Mouse (Mus musculus) G1E-ER4 (cell line): ENCODE data around the gene Clint1. TPM values are rescaled to one million over a fixed set of nuclear protein-coding genes. Genes with fewer than 3 reads are reported as not detected.

Source experiments
- GATA1 ChIP-seq: IDR thresholded peaks from one replicate; pipeline ENCODE4 v1.8.0; 2012; ENCODE audit warnings: low read length, inconsistent platforms
- polyA plus RNA-seq: library from polyadenylated mRNA; stranded (reverse); fragments of >175 nt; gene quantifications from 2 replicates; pipeline ENCODE4 v1.2.3, GENCODE M21; 2012

Gene Clint1
- polyA plus RNA-seq, 1 experiment = 79.1 TPM

- no peak for TF ChIP-seq GATA1
These were observed 77.7 kb downstream of the Clint1 start for GRCm38 (mm10) chr11:45929541-45929940.

- TF ChIP-seq GATA1 = no peak
These were observed 80.9 kb downstream of the Clint1 start for GRCm38 (mm10) chr11:45932771-45933170.

- no peak for TF ChIP-seq GATA1
These were observed 85.6 kb downstream of the Clint1 start for GRCm38 (mm10) chr11:45937478-45937877.

- no peak for TF ChIP-seq GATA1
These were observed 87.1 kb downstream of the Clint1 start for GRCm38 (mm10) chr11:45938917-45939316.

GRCm38 (mm10) chr11:45942281-45942680, 90.4 kb downstream of the Clint1 start:
- TF ChIP-seq GATA1 = no peak

GRCm38 (mm10) chr11:45943108-45943705, 91.4 kb downstream of the Clint1 start:
- TF ChIP-seq GATA1 = no peak

GRCm38 (mm10) chr11:45943891-45944642, 92.2 kb downstream of the Clint1 start:
- no peak for TF ChIP-seq GATA1

- TF ChIP-seq GATA1 = no peak
These were observed 92.8 kb downstream of the Clint1 start, which contains the start of gene Lsm11 for GRCm38 (mm10) chr11:45944643-45945156. Gene Lsm11 (minus strand): TSS chr11:45944935.

- no peak for TF ChIP-seq GATA1
These were observed 94.9 kb downstream of the Clint1 start for GRCm38 (mm10) chr11:45946796-45947195.

- TF ChIP-seq GATA1 = no peak
These were observed 95.6 kb downstream of the Clint1 start for GRCm38 (mm10) chr11:45947491-45947890.

GRCm38 (mm10) chr11:45955127-45955627, 103.3 kb downstream of the Clint1 start, which contains the start of gene Thg1l:
Gene Thg1l (minus strand): TSS chr11:45955494.
- TF ChIP-seq GATA1 = no peak

- no peak for TF ChIP-seq GATA1
These were observed 107.7 kb downstream of the Clint1 start for GRCm38 (mm10) chr11:45959598-45959997.

GRCm38 (mm10) chr11:45960003-45960402, 108.2 kb downstream of the Clint1 start:
- TF ChIP-seq GATA1 = no peak

Other genes with a start within 250 kb of the Clint1 start
- 39.2 and 45.9 TPM in 2 replicates for gene Lsm11, start 92.9 kb downstream of the Clint1 start, polyA plus RNA-seq
- 4.5 and 8.5 TPM in 2 replicates for gene Thg1l, start 103.4 kb downstream of the Clint1 start, polyA plus RNA-seq
- gene Sox30, start 128.3 kb downstream of the Clint1 start, polyA plus RNA-seq = not detected in 2 replicates
- gene Gm12166, start 200.3 kb downstream of the Clint1 start, polyA plus RNA-seq = 0.24 TPM in 1 of 2 replicates, not detected in the other
- gene Adam19, start 203.9 kb downstream of the Clint1 start, polyA plus RNA-seq = not detected in 2 replicates